Mouse (Mus musculus): Measurements from ENCODE around the gene Gm3435. TPM values are rescaled to one million over a fixed set of nuclear protein-coding genes. Genes with fewer than 3 reads are reported as not detected.

The Gm3435 gene
- polyA plus RNA-seq, 1 experiment from 2014 or later: 3.4 TPM

- no peak overlapping the region for H3K4me2 ChIP-seq (ENCODE audit: low read depth, low read length)
- no peaks in the 10 kb centered on the region for H3K4me1 ChIP-seq (ENCODE audit: control insufficient read depth, low read depth, low read length)
- no peaks in the 10 kb centered on the region for H3K9me3 ChIP-seq (replicated peaks; ENCODE audit: control insufficient read depth, low read length)
- H3K4me3 ChIP-seq (ENCODE audit: low read depth, low read length): no peak overlapping the region
- 69% methylated on average over 5 of the region's 5 CpGs for WGBS (ENCODE audit: insufficient replicate concordance)
- no peak for ATAC-seq (ENCODE audit: low read depth)
- H3K9ac ChIP-seq (ENCODE audit: low read depth, low read length): no peak overlapping the region
- 0 out of 2 replicates have a peak, but pooled peaks cover 3% of the 10 kb centered on the region for H3K36me3 ChIP-seq (ENCODE audit: control insufficient read depth, insufficient read depth)
- no peak overlapping the region for H3K27ac ChIP-seq (ENCODE audit: low read length)
- H3K27me3 ChIP-seq (ENCODE audit: control insufficient read depth, insufficient read depth, low read depth, low read length): no peaks in the 10 kb centered on the region
Measured at GRCm38 (mm10) chr17:15058161-15058591, 48.2 kb downstream of the Gm3435 start.

- ATAC-seq (ENCODE audit: low read depth): no peak
- Histone ChIP-seq H3K4me3 (ENCODE audit: low read depth, low read length) (no peak overlapping the region), H3K27ac (ENCODE audit: low read length) (no peak overlapping the region), H3K9me3 (replicated peaks; ENCODE audit: control insufficient read depth, low read length) (no peaks in the 10 kb centered on the region), H3K4me2 (ENCODE audit: low read depth, low read length) (no peak overlapping the region), H3K36me3 (ENCODE audit: control insufficient read depth, insufficient read depth) (0 out of 2 replicates have a peak, but pooled peaks cover 7% of the 10 kb centered on the region), H3K9ac (ENCODE audit: low read depth, low read length) (no peak overlapping the region), H3K27me3 (ENCODE audit: control insufficient read depth, insufficient read depth, low read depth, low read length) (no peaks in the 10 kb centered on the region), H3K4me1 (ENCODE audit: control insufficient read depth, low read depth, low read length) (no peaks in the 10 kb centered on the region)
- 88% methylated on average over 14 of the region's 14 CpGs for WGBS (ENCODE audit: insufficient replicate concordance)
Measured at GRCm38 (mm10) chr17:15059646-15060045, 49.7 kb downstream of the Gm3435 start.

GRCm38 (mm10) chr17:15060356-15060755, 50.4 kb downstream of the Gm3435 start:
- no peaks in the 10 kb centered on the region for H3K4me1 ChIP-seq (ENCODE audit: control insufficient read depth, low read depth, low read length)
- H3K4me2 ChIP-seq (ENCODE audit: low read depth, low read length): no peak overlapping the region
- no peaks in the 10 kb centered on the region for H3K9me3 ChIP-seq (replicated peaks; ENCODE audit: control insufficient read depth, low read length)
- H3K36me3 ChIP-seq (ENCODE audit: control insufficient read depth, insufficient read depth): 0 out of 2 replicates have a peak, but pooled peaks cover 7% of the 10 kb centered on the region
- H3K4me3 ChIP-seq (ENCODE audit: low read depth, low read length): no peak overlapping the region
- 79% methylated on average over 6 of the region's 6 CpGs for WGBS (ENCODE audit: insufficient replicate concordance)
- H3K27me3 ChIP-seq (ENCODE audit: control insufficient read depth, insufficient read depth, low read depth, low read length): no peaks in the 10 kb centered on the region
- no peak for ATAC-seq (ENCODE audit: low read depth)
- no peak overlapping the region for H3K9ac ChIP-seq (ENCODE audit: low read depth, low read length)
- H3K27ac ChIP-seq (ENCODE audit: low read length): no peak overlapping the region

GRCm38 (mm10) chr17:15065391-15066024, 55.5 kb downstream of the Gm3435 start:
- no peak for ATAC-seq (ENCODE audit: low read depth)
- 0 out of 2 replicates have a peak, but pooled peaks cover 7% of the 10 kb centered on the region for H3K36me3 ChIP-seq (ENCODE audit: control insufficient read depth, insufficient read depth)
- WGBS (ENCODE audit: insufficient replicate concordance): 39% methylated on average over 13 of the region's 13 CpGs
- H3K9ac ChIP-seq (ENCODE audit: low read depth, low read length): no peak overlapping the region
- no peaks in the 10 kb centered on the region for H3K9me3 ChIP-seq (replicated peaks; ENCODE audit: control insufficient read depth, low read length)
- H3K27ac ChIP-seq (ENCODE audit: low read length): no peak overlapping the region
- peaks cover 7% of the 10 kb centered on the region for H3K4me1 ChIP-seq (ENCODE audit: control insufficient read depth, low read depth, low read length)
- H3K27me3 ChIP-seq (ENCODE audit: control insufficient read depth, insufficient read depth, low read depth, low read length): no peaks in the 10 kb centered on the region
- no peak overlapping the region for H3K4me3 ChIP-seq (ENCODE audit: low read depth, low read length)
- no peak overlapping the region for H3K4me2 ChIP-seq (ENCODE audit: low read depth, low read length)

- Histone ChIP-seq H3K9me3 (replicated peaks; ENCODE audit: control insufficient read depth, low read length) (no peaks in the 10 kb centered on the region), H3K9ac (ENCODE audit: low read depth, low read length) (no peak overlapping the region), H3K36me3 (ENCODE audit: control insufficient read depth, insufficient read depth) (0 out of 2 replicates have a peak, but pooled peaks cover 7% of the 10 kb centered on the region), H3K4me1 (ENCODE audit: control insufficient read depth, low read depth, low read length) (peaks cover 7% of the 10 kb centered on the region), H3K27ac (ENCODE audit: low read length) (no peak overlapping the region), H3K4me3 (ENCODE audit: low read depth, low read length) (no peak overlapping the region), H3K4me2 (ENCODE audit: low read depth, low read length) (no peak overlapping the region), H3K27me3 (ENCODE audit: control insufficient read depth, insufficient read depth, low read depth, low read length) (no peaks in the 10 kb centered on the region)
- no peak for ATAC-seq (ENCODE audit: low read depth)
- 52% methylated on average over 6 of the region's 6 CpGs for WGBS (ENCODE audit: insufficient replicate concordance)
Measured at GRCm38 (mm10) chr17:15066066-15066465, 56.1 kb downstream of the Gm3435 start.

- no peak overlapping the region for H3K9ac ChIP-seq (ENCODE audit: low read depth, low read length)
- H3K4me1 ChIP-seq (ENCODE audit: control insufficient read depth, low read depth, low read length): peaks cover 7% of the 10 kb centered on the region
- WGBS (ENCODE audit: insufficient replicate concordance): 87% methylated on average over 1 of the region's 1 CpGs
- no peaks in the 10 kb centered on the region for H3K9me3 ChIP-seq (replicated peaks; ENCODE audit: control insufficient read depth, low read length)
- H3K36me3 ChIP-seq (ENCODE audit: control insufficient read depth, insufficient read depth): 0 out of 2 replicates have a peak, but pooled peaks cover 4% of the 10 kb centered on the region
- no peaks in the 10 kb centered on the region for H3K27me3 ChIP-seq (ENCODE audit: control insufficient read depth, insufficient read depth, low read depth, low read length)
- no peak overlapping the region for H3K4me3 ChIP-seq (ENCODE audit: low read depth, low read length)
- no peak overlapping the region for H3K4me2 ChIP-seq (ENCODE audit: low read depth, low read length)
- ATAC-seq (ENCODE audit: low read depth): no peak
- no peak overlapping the region for H3K27ac ChIP-seq (ENCODE audit: low read length)
Measured at GRCm38 (mm10) chr17:15066911-15067310, 56.9 kb downstream of the Gm3435 start.

GRCm38 (mm10) chr17:15068040-15068792, 58.2 kb downstream of the Gm3435 start:
- ATAC-seq (ENCODE audit: low read depth): peak; percentile 50; the same call in 1 of the 2 replicates
- H3K27ac ChIP-seq (ENCODE audit: low read length): no peak overlapping the region
- WGBS (ENCODE audit: insufficient replicate concordance): 41% methylated on average over 8 of the region's 8 CpGs

GRCm38 (mm10) chr17:15069124-15069523, 59.1 kb downstream of the Gm3435 start:
- H3K9ac ChIP-seq (ENCODE audit: low read depth, low read length): no peak overlapping the region
- H3K27ac ChIP-seq (ENCODE audit: low read length): no peak overlapping the region
- no peak overlapping the region for H3K4me3 ChIP-seq (ENCODE audit: low read depth, low read length)
- WGBS (ENCODE audit: insufficient replicate concordance): 26% methylated on average over 2 of the region's 2 CpGs
- no peaks in the 10 kb centered on the region for H3K27me3 ChIP-seq (ENCODE audit: control insufficient read depth, insufficient read depth, low read depth, low read length)
- no peak overlapping the region for H3K4me2 ChIP-seq (ENCODE audit: low read depth, low read length)
- H3K36me3 ChIP-seq (ENCODE audit: control insufficient read depth, insufficient read depth): no peaks in the 10 kb centered on the region
- no peaks in the 10 kb centered on the region for H3K9me3 ChIP-seq (replicated peaks; ENCODE audit: control insufficient read depth, low read length)
- ATAC-seq (ENCODE audit: low read depth): no peak
- peaks cover 7% of the 10 kb centered on the region for H3K4me1 ChIP-seq (ENCODE audit: control insufficient read depth, low read depth, low read length)

More at GRCm38 (mm10) chr17:15068040-15068792, 58.2 kb downstream of the Gm3435 start:
- H3K4me3 ChIP-seq (ENCODE audit: low read depth, low read length): no peak overlapping the region
- H3K27me3 ChIP-seq (ENCODE audit: control insufficient read depth, insufficient read depth, low read depth, low read length): no peaks in the 10 kb centered on the region
- H3K4me2 ChIP-seq (ENCODE audit: low read depth, low read length): no peak overlapping the region
- H3K9ac ChIP-seq (ENCODE audit: low read depth, low read length): no peak overlapping the region
- no peaks in the 10 kb centered on the region for H3K9me3 ChIP-seq (replicated peaks; ENCODE audit: control insufficient read depth, low read length)
- H3K36me3 ChIP-seq (ENCODE audit: control insufficient read depth, insufficient read depth): 0 out of 2 replicates have a peak, but pooled peaks cover 4% of the 10 kb centered on the region
- peaks cover 7% of the 10 kb centered on the region for H3K4me1 ChIP-seq (ENCODE audit: control insufficient read depth, low read depth, low read length)
